Mouse (Mus musculus): ENCODE data around the gene Acot6. TPM values are rescaled to one million over a fixed set of nuclear protein-coding genes. Genes with fewer than 3 reads are reported as not detected.
"Not testable (repeated sequence)": the region's sequence is repeated elsewhere in the genome, so short reads cannot be mapped to it uniquely, and the experiment has no call there.

Gene Acot6
- total RNA-seq (2012; rRNA removed) (0.04 TPM in 1 of 2 replicates, not detected in the other), total RNA-seq (2014; rRNA removed) (0.08 and 0.11 TPM in 2 replicates), polyA plus RNA-seq (2012; ENCODE audit: insufficient read length, low read depth) (not detected in 2 replicates)

DNA sequence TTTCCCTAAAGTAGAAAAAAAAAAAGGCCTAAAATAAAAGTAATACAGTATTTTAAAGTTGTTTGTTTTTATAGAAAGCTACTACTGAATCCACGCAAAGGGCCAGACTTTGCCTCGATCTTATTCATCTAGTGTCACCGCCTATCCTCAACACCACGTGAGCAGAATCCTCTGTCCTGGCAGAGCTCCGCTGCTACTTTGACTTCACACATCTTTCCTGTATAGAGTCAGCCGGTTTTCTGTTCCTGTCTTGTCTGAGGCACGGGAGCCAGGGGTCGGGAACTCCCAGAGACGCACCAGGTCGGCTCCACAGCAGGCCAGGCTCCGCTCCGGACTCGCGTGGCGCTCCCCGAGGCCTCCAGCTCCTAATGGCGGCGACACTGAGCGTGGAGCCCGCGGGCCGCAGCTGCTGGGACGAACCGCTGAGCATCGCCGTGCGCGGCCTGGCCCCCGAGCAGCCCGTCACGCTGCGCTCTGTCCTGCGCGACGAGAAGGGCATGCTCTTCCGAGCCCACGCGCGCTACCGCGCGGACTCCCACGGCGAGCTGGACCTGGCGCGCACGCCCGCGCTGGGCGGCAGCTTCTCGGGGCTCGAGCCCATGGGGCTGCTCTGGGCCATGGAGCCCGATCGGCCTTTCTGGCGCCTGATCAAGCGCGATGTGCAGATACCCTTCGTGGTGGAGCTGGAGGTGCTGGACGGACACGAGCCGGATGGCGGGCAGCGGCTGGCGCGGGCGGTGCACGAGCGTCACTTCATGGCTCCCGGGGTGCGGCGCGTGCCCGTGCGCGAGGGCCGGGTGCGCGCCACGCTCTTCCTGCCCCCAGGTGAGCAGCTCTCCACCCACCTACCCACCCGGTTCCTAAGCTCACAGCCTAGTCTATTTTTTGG is at the start of gene Acot6:
Acot6 (plus strand) TSS at position 51 of the 889 bp plus-strand sequence.
- H3K27ac ChIP-seq (ENCODE audit: insufficient read depth, low read depth); DNase-seq (ENCODE audit: extremely low read depth); H3K27me3 ChIP-seq (replicated peaks); H3K79me2 ChIP-seq (replicated peaks; ENCODE audit: control insufficient read depth, extremely low read depth, insufficient read depth, poor library complexity, severe bottlenecking); H3K4me3 ChIP-seq (replicated peaks in 1 of 3; ENCODE audit: low read depth in 2 of 3, low read length in 2 of 3, poor library complexity in 1 of 3); H3K9me3 ChIP-seq (replicated peaks; ENCODE audit: low read length); H3K4me1 ChIP-seq (ENCODE audit: control insufficient read depth in 1 of 2, insufficient read depth in 2 of 2); H3K36me3 ChIP-seq (replicated peaks in 1 of 2; ENCODE audit: control insufficient read depth in 1 of 2, insufficient read depth in 1 of 2, low read length in 1 of 2); H3K4me2 ChIP-seq (ENCODE audit: insufficient read depth, low read depth, poor library complexity, severe bottlenecking); H3K9ac ChIP-seq (ENCODE audit: insufficient read depth, low read depth); in situ Hi-C loops (cut with MboI; ENCODE audit: low pct_ligation_motif_present, low pct_unique_long_range_greater_than_20kb, low sequenced_read_pairs); dilution Hi-C loops (cut with MboI; ENCODE audit: extremely low pct_ligation_motif_present, extremely low pct_unique_long_range_greater_than_20kb, low sequenced_read_pairs): not testable (repeated sequence)

DNA sequence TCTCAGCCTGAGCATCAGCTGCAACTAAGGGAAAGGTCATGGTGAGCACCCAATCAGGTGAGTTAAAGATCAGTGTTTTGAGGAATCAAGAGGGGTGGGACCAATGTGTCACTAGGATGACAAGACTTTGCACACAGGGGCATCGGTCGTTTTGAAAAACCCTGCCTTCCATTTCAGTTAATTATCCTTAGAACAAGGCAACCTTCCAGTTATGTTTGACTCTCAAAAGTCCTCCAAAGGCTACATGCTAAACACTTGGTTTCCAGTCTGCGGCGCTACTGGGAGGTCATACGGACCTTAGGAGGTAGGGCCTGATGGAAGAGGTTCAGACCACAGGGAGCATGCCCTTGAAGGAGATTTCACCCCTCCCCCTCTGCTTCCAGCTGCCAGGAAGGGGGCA is 49.7 kb upstream of the Acot6 start:
- not testable (repeated sequence) for DNase-seq (ENCODE audit: extremely low read depth)

GRCm38 (mm10) chr12:84051937-84052474 is 48.4 kb upstream of the Acot6 start, which contains the start of gene Acot3:
Gene Acot3 (plus strand): TSS chr12:84052144.
- TF ChIP-seq NRF1 (IDR thresholded peaks at IDR 0.05; ENCODE audit: low read depth, low read length) (no peak), CHD1 (IDR thresholded peaks at IDR 0.05; ENCODE audit: low read depth, low read length) (no peak), ZNF384 (IDR thresholded peaks at IDR 0.05; ENCODE audit: low read depth, low read length) (no peak), BHLHE40 (IDR thresholded peaks at IDR 0.05; ENCODE audit: low read depth, low read length) (no peak), MAZ (IDR thresholded peaks at IDR 0.05; ENCODE audit: low read depth, low read length) (no peak), IRF4 (IDR thresholded peaks at IDR 0.05; ENCODE audit: low read depth, low read length) (no peak), UBTF (IDR thresholded peaks at IDR 0.05; ENCODE audit: low read depth, low read length) (no peak), MYC (IDR thresholded peaks at IDR 0.05; ENCODE audit: low read depth, low read length) (no peak), ZKSCAN1 (IDR thresholded peaks at IDR 0.05; ENCODE audit: borderline replicate concordance, low read depth, low read length) (no peak), MAX (IDR thresholded peaks at IDR 0.05; ENCODE audit: low read length) (no peak), PAX5 (IDR thresholded peaks at IDR 0.05; ENCODE audit: low read length) (no peak), ZC3H11A (IDR thresholded peaks at IDR 0.05; ENCODE audit: low read depth, low read length) (no peak), SIN3A (IDR thresholded peaks at IDR 0.05; ENCODE audit: low read length) (no peak), RAD21 (IDR thresholded peaks at IDR 0.05; ENCODE audit: low read depth, low read length) (no peak)
- Histone ChIP-seq H3K79me2 (replicated peaks; ENCODE audit: control insufficient read depth, extremely low read depth, insufficient read depth, poor library complexity, severe bottlenecking) (no peaks in the 10 kb centered on the region), H3K27ac (ENCODE audit: insufficient read depth, low read depth) (no peak within 1 kb of the TSS), H3K27me3 (replicated peaks) (no peaks in the 10 kb centered on the region), H3K4me3 (replicated peaks in 1 of 3; ENCODE audit: low read depth in 2 of 3, low read length in 2 of 3, poor library complexity in 1 of 3) (no peak within 1 kb of the TSS), H3K36me3 (replicated peaks in 1 of 2; ENCODE audit: control insufficient read depth in 1 of 2, insufficient read depth in 1 of 2, low read length in 1 of 2) (no peaks in the 10 kb centered on the region), H3K9ac (ENCODE audit: insufficient read depth, low read depth) (no peak within 1 kb of the TSS), H3K9me3 (replicated peaks; ENCODE audit: low read length) (peaks cover 5% of the 10 kb centered on the region), H3K4me2 (ENCODE audit: insufficient read depth, low read depth, poor library complexity, severe bottlenecking) (no peak within 1 kb of the TSS), H3K4me1 (ENCODE audit: control insufficient read depth in 1 of 2, insufficient read depth in 2 of 2) (no peaks in the 10 kb centered on the region)
- in situ Hi-C loops (cut with MboI; ENCODE audit: low pct_ligation_motif_present, low pct_unique_long_range_greater_than_20kb, low sequenced_read_pairs) (loop anchor here (25.0 kb wide), 2 partner anchors 90 to 265 kb away; partner anchors contain the start of gene Riox1), dilution Hi-C loops (cut with MboI; ENCODE audit: extremely low pct_ligation_motif_present, extremely low pct_unique_long_range_greater_than_20kb, low sequenced_read_pairs) (no loop called here)
- DNase-seq (ENCODE audit: extremely low read depth), result no peak

More for the DNA sequence above, 49.7 kb upstream of the Acot6 start:
- H3K9me3 ChIP-seq (replicated peaks; ENCODE audit: low read length); H3K4me2 ChIP-seq (ENCODE audit: insufficient read depth, low read depth, poor library complexity, severe bottlenecking); H3K4me3 ChIP-seq (replicated peaks in 1 of 3; ENCODE audit: low read depth in 2 of 3, low read length in 2 of 3, poor library complexity in 1 of 3); H3K4me1 ChIP-seq (ENCODE audit: control insufficient read depth in 1 of 2, insufficient read depth in 2 of 2); H3K27ac ChIP-seq (ENCODE audit: insufficient read depth, low read depth); H3K79me2 ChIP-seq (replicated peaks; ENCODE audit: control insufficient read depth, extremely low read depth, insufficient read depth, poor library complexity, severe bottlenecking); H3K36me3 ChIP-seq (replicated peaks in 1 of 2; ENCODE audit: control insufficient read depth in 1 of 2, insufficient read depth in 1 of 2, low read length in 1 of 2); H3K9ac ChIP-seq (ENCODE audit: insufficient read depth, low read depth); dilution Hi-C loops (cut with MboI; ENCODE audit: extremely low pct_ligation_motif_present, extremely low pct_unique_long_range_greater_than_20kb, low sequenced_read_pairs); H3K27me3 ChIP-seq (replicated peaks): not testable (repeated sequence)
- in situ Hi-C loops (cut with MboI; ENCODE audit: low pct_ligation_motif_present, low pct_unique_long_range_greater_than_20kb, low sequenced_read_pairs), result loop anchor here (25.0 kb wide), 2 partner anchors 88 to 263 kb away; partner anchors contain the start of gene Riox1

All from CH12.LX (cell line).